Mouse (Mus musculus) ES-E14 (cell line): ENCODE results near the gene Itga9. TPM values are rescaled to one million over a fixed set of nuclear protein-coding genes. Genes with fewer than 3 reads are reported as not detected.
A peak's percentile ranks its signal among the peaks of the same experiment; 100 is the strongest.

Experiments used
- DNase-seq: peaks from one replicate; pipeline ENCODE4 v3.0.0-alpha.2; 2013; ENCODE audit warnings: low read depth, low spot score
- H3K27ac ChIP-seq: 2 replicates; pipeline ENCODE4 v1.5.1; 2012; ENCODE audit warnings: low read depth, mild to moderate bottlenecking, low read length, moderate library complexity, mixed read lengths; ENCODE audit not compliant: poor library complexity, insufficient read depth, severe bottlenecking
- H3K36me3 ChIP-seq: 2 replicates; pipeline ENCODE4 v1.6.1; 2012; ENCODE audit warnings: mild to moderate bottlenecking, low read length, moderate library complexity, mixed read lengths; ENCODE audit not compliant: control insufficient read depth, poor library complexity, insufficient read depth, severe bottlenecking
- H3K4me1 ChIP-seq, 2 experiments: fragments of 150-350 bp in 1 of 2; sonication (generic) in 1 of 2; 2 replicates each; pipeline ENCODE4 v1.6.1; 2012; ENCODE audit warnings: low read length in 2 of 2, mild to moderate bottlenecking in 1 of 2, mixed read lengths in 1 of 2; ENCODE audit not compliant: control insufficient read depth in 2 of 2, insufficient read depth in 2 of 2, poor library complexity in 1 of 2
- H3K4me3 ChIP-seq, 2 experiments: fragments of 150-350 bp in 1 of 2; sonication (generic) in 1 of 2; 2 replicates each; pipeline ENCODE4 v1.5.1; 2012; ENCODE audit warnings: low read length in 2 of 2, low read depth in 1 of 2, mild to moderate bottlenecking in 1 of 2, mixed read lengths in 1 of 2; ENCODE audit not compliant: insufficient read depth in 1 of 2, poor library complexity in 1 of 2, severe bottlenecking in 1 of 2
- H3K9ac ChIP-seq: 2 replicates; pipeline ENCODE4 v1.6.1; 2012; ENCODE audit warnings: low read depth, mild to moderate bottlenecking, low read length, mixed read lengths; ENCODE audit not compliant: poor library complexity, insufficient read depth, severe bottlenecking
- H3K9me3 ChIP-seq: fragments of 150-350 bp; sonication (generic); 2 replicates; pipeline ENCODE4 v1.6.1; 2012; ENCODE audit warnings: low read depth, mild to moderate bottlenecking, low read length; ENCODE audit not compliant: control insufficient read depth, insufficient read depth
- CHD2 ChIP-seq: IDR thresholded peaks from 2 replicates; pipeline ENCODE4 v1.6.1; 2014; ENCODE audit warnings: mild to moderate bottlenecking, low read depth, low read length, inconsistent platforms
- HCFC1 ChIP-seq: IDR thresholded peaks from 2 replicates; pipeline ENCODE4 v1.6.1; 2012; ENCODE audit warnings: low read length, inconsistent platforms, borderline replicate concordance; ENCODE audit not compliant: insufficient read depth
- MAFK ChIP-seq: IDR thresholded peaks from 2 replicates; pipeline ENCODE4 v1.6.1; 2014; ENCODE audit warnings: mild to moderate bottlenecking, low read depth, low read length, inconsistent platforms; ENCODE audit not compliant: insufficient read depth
- ZC3H11A ChIP-seq: IDR thresholded peaks from 2 replicates; pipeline ENCODE4 v1.6.1; 2012; ENCODE audit warnings: low read depth, mild to moderate bottlenecking, inconsistent platforms, low read length, borderline replicate concordance
- ZNF384 ChIP-seq: IDR thresholded peaks from 2 replicates; pipeline ENCODE4 v1.6.1; 2012; ENCODE audit warnings: low read depth, low read length, inconsistent platforms
- in situ Hi-C, 2 experiments: fragments of 600-800 bp; cut with MboI; formaldehyde crosslinking; loops; one replicate each; pipeline ENCODE4 v1.15.1; 2025; ENCODE audit warnings: low sequenced_read_pairs in 2 of 2, inconsistent platforms in 1 of 2; ENCODE audit not compliant: unreplicated experiment in 2 of 2
- total RNA-seq: library from RNA; depleted of rRNA; stranded (reverse); fragments of 300-350 nt; gene quantifications from 2 replicates; pipeline ENCODE4 v1.2.3, GENCODE M21; 2012

The Itga9 gene
- total RNA-seq, 1 experiment: 19.7 TPM

DNA sequence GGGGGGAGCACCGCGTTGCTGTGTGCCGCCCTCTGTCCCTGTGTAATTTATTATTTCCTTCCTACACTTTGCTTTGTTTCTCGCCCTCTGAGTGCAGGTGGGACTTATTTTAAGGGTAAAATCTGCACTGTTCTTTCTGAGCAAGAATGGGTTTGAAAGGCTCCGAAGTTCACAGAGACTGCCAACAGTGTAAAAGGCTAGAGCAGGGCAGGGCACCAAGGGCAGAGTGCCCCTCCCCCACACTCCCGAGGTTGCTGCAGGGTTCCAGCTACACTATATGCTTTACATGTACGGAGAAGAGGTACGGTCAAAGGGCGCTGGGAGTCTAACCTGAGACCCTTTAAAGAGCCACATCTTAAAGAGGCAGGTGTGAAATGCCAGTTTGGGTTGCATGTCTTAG lies 104.1 kb downstream of the Itga9 start:
- no peak overlapping the region for H3K9ac ChIP-seq

DNA sequence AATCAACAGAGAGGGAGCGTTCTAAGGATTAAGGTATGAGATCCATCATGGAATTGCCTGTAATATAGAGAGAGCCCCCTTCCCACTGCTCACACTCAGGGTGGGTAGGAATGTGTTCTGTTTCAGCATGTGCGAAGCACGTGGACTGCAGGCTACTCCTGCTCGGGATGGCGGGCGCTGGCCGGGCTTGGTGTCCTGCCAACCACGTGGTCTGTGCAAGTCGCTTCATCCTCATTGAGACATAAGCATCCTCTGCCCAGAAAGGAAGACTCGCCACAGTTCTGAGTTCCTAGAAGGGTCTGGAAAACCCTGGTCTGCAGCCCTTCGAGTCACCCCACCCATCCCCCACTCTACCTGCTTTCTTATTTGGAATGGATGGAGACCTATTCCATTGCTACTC lies 105.3 kb downstream of the Itga9 start:
- H3K4me3 ChIP-seq: no peak overlapping the region
- H3K27ac ChIP-seq: no peak overlapping the region
- H3K9me3 ChIP-seq: no peaks in the 10 kb centered on the region
- no peak for DNase-seq
- no peaks in the 10 kb centered on the region for H3K36me3 ChIP-seq
- no peaks in the 10 kb centered on the region for H3K4me1 ChIP-seq
- H3K9ac ChIP-seq: no peak overlapping the region
- in situ Hi-C loops: no loop called here
- no peak for TF ChIP-seq ZNF384
- no peak for TF ChIP-seq HCFC1
- no peak for TF ChIP-seq MAFK
- TF ChIP-seq CHD2: no peak
- TF ChIP-seq ZC3H11A: no peak

More for the DNA sequence above, 104.1 kb downstream of the Itga9 start:
- H3K27ac ChIP-seq: no peak overlapping the region
- H3K9me3 ChIP-seq: no peaks in the 10 kb centered on the region
- TF ChIP-seq ZNF384 (no peak), ZC3H11A (no peak), MAFK (no peak)
- no peaks in the 10 kb centered on the region for H3K36me3 ChIP-seq
- H3K4me1 ChIP-seq: no peaks in the 10 kb centered on the region
- in situ Hi-C loops: no loop called here
- no peak for DNase-seq
- H3K4me3 ChIP-seq: no peak overlapping the region

DNA sequence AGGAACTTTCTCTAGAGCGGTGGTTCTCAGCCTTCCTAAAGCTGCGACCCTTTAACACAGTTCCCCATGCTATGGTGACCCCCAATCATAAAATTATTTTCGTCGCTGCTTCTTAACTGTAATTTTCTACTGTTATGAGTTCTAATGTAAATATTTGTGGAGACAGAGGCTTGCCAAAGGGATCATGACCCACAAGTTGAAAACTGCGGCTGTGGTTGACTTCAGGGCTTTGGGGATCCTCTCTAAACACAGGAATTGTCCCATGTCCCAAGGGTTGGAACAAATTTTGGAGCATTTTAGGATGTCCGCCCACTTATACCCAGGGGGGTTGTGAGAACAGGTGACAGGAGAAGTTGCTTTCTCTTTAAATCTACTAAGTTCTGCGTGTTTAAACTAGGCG lies 107.0 kb downstream of the Itga9 start:
- H3K4me1 ChIP-seq: no peaks in the 10 kb centered on the region
- H3K36me3 ChIP-seq: no peaks in the 10 kb centered on the region
- H3K9ac ChIP-seq: no peak overlapping the region
- TF ChIP-seq MAFK (no peak), ZC3H11A (no peak), CHD2 (no peak), HCFC1 (no peak), ZNF384 (no peak)
- H3K27ac ChIP-seq: no peak overlapping the region
- no peak for DNase-seq
- no peak overlapping the region for H3K4me3 ChIP-seq
- H3K9me3 ChIP-seq: no peaks in the 10 kb centered on the region
- in situ Hi-C loops: no loop called here

DNA sequence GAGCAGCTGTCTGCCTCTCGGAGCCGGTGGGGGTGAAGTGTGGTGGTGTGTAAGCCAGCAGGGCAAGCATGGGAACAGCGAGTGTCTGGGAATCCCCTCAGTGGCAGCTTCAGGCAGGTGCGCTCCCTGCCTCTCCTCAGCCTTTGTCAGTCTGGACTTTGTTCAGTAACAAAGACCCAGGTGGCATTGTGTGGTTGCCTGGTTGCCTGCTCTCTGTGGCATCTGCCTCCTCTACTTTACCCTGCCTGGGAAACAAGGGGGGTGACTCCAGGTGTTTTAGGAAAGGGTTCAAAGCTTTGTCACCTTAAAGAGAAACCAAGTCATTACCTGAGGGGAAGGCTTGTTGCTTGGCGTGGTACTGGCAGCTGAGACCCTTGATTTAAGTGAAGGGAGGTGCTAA lies 108.0 kb downstream of the Itga9 start:
- Histone ChIP-seq H3K9ac (no peak overlapping the region), H3K27ac (no peak overlapping the region), H3K9me3 (no peaks in the 10 kb centered on the region), H3K4me3 (no peak overlapping the region), H3K36me3 (no peaks in the 10 kb centered on the region), H3K4me1 (no peaks in the 10 kb centered on the region)
- no peak for TF ChIP-seq ZNF384
- TF ChIP-seq CHD2: no peak
- no peak for TF ChIP-seq ZC3H11A
- TF ChIP-seq MAFK: no peak
- TF ChIP-seq HCFC1: no peak
- DNase-seq: no peak
- in situ Hi-C loops: no loop called here

DNA sequence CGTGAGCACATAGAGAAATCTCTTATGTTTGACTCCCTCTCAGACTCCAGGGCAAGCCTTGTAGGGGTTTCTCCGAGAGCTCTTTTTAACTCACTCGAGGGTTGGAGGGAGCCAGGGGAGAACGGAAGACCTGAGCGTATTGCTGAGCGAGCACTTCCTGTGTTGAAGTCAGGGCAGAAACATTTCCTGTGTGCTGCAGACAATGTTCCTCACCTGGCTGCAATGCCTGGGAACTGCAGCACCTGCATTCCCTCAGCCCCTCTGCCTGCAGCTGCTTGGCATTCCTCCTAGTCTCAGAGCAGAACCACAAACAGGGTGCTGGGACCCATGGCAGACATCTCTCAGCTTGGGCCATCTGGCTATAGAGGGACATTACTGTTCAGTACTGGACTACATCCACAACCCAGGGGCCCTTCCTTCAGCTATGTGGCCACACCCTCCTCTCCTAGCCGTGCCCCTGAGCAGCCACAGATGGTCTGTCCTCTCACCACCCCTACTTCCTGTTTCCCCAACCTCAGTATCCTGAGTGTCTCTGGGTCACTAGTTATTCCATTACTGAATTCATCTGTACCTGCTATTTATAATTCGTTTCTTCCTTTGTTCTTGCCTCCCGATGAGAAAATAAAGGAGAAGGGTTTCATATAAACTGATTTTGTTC lies 109.6 kb downstream of the Itga9 start:
- Histone ChIP-seq H3K4me1 (no peaks in the 10 kb centered on the region), H3K27ac (no peak overlapping the region), H3K36me3 (no peaks in the 10 kb centered on the region), H3K4me3 (no peak overlapping the region), H3K9ac (no peak overlapping the region), H3K9me3 (no peaks in the 10 kb centered on the region)
- DNase-seq: no peak
- TF ChIP-seq HCFC1 (no peak), ZNF384 (no peak), MAFK (peak; percentile 54; the same call in 1 of the 2 replicates)
- in situ Hi-C loops: no loop called here
